Mouse (Mus musculus) v-Abl transformed pro-B cells (cell line): ENCODE results near the gene Sgsh.
"Not testable (repeated sequence)": the region's sequence is repeated elsewhere in the genome, so short reads cannot be mapped to it uniquely, and the experiment has no call there.

Experiments used
- in situ Hi-C, 2 experiments: fragments of 400-800 bp; cut with MboI; formaldehyde crosslinking; loops; one replicate each; pipeline ENCODE4 v1.15.1; 2025; ENCODE audit not compliant: unreplicated experiment in 2 of 2

Gene Sgsh

GRCm38 (mm10) chr11:119355443-119356385, at the start of gene Sgsh, which contains the start of gene Slc26a11:
Gene Sgsh, minus strand, starts transcription at chr11:119355536.
Gene Slc26a11, plus strand, starts transcription at chr11:119355557.
- in situ Hi-C loops, result no loop called here

GRCm38 (mm10) chr11:119404627-119405026, 49.3 kb upstream of the Sgsh start:
- in situ Hi-C loops, result loop anchor here in 1 of 2 experiments (5.0 kb wide), 1 partner anchor 62 kb away; no protein-coding TSS in a partner anchor

GRCm38 (mm10) chr11:119402501-119403160, 47.3 kb upstream of the Sgsh start:
- in situ Hi-C loops, result loop anchor here in 1 of 2 experiments (5.0 kb wide), 1 partner anchor 60 kb away; no protein-coding TSS in a partner anchor

- in situ Hi-C loops, result no loop called here
Observed at GRCm38 (mm10) chr11:119396461-119396860, 41.1 kb upstream of the Sgsh start.

GRCm38 (mm10) chr11:119395931-119396330, 40.6 kb upstream of the Sgsh start:
- in situ Hi-C loops, result no loop called here

- in situ Hi-C loops, result no loop called here
Observed at GRCm38 (mm10) chr11:119395394-119395793, 40.1 kb upstream of the Sgsh start.

GRCm38 (mm10) chr11:119394210-119394609, 38.9 kb upstream of the Sgsh start:
- in situ Hi-C loops, result no loop called here

GRCm38 (mm10) chr11:119393483-119393804, 38.1 kb upstream of the Sgsh start:
- in situ Hi-C loops, result no loop called here

GRCm38 (mm10) chr11:119392800-119393482, 37.6 kb upstream of the Sgsh start, which contains the start of gene Rnf213:
Gene Rnf213, plus strand, starts transcription at chr11:119393100.
- in situ Hi-C loops, result no loop called here

- in situ Hi-C loops, result no loop called here
Observed at GRCm38 (mm10) chr11:119392001-119392614, 36.8 kb upstream of the Sgsh start.

- in situ Hi-C loops, result no loop called here
Observed at GRCm38 (mm10) chr11:119391386-119392000, 36.2 kb upstream of the Sgsh start.

- in situ Hi-C loops, result no loop called here
Observed at GRCm38 (mm10) chr11:119390271-119391231, 35.2 kb upstream of the Sgsh start.

- in situ Hi-C loops, result no loop called here
Observed at GRCm38 (mm10) chr11:119389851-119390270, 34.5 kb upstream of the Sgsh start.

- in situ Hi-C loops, result not testable (repeated sequence)
Observed at GRCm38 (mm10) chr11:119387273-119387672, 31.9 kb upstream of the Sgsh start.

GRCm38 (mm10) chr11:119386306-119386705, 31.0 kb upstream of the Sgsh start:
- in situ Hi-C loops, result no loop called here

GRCm38 (mm10) chr11:119384904-119385303, 29.6 kb upstream of the Sgsh start:
- in situ Hi-C loops, result no loop called here

GRCm38 (mm10) chr11:119382338-119382850, 27.1 kb upstream of the Sgsh start:
- in situ Hi-C loops, result no loop called here

- in situ Hi-C loops, result no loop called here
Observed at GRCm38 (mm10) chr11:119381631-119382337, 26.4 kb upstream of the Sgsh start.
